Mouse (Mus musculus) brown adipose tissue, adult 24 weeks (tissue): Measurements from ENCODE around the gene Cfap99. TPM values are rescaled to one million over a fixed set of nuclear protein-coding genes. Genes with fewer than 3 reads are reported as not detected.

ENCODE experiments used
- H3K27ac ChIP-seq: fragments of 200-500 bp; replicated peaks from 2 replicates; pipeline ENCODE4 v1.5.1; 2012; ENCODE audit warnings: low read depth, mild to moderate bottlenecking, low read length
- H3K4me1 ChIP-seq: fragments of 200-500 bp; 2 replicates; pipeline ENCODE4 v1.6.1; 2012; ENCODE audit warnings: low read length, mixed read lengths; ENCODE audit not compliant: control insufficient read depth, insufficient read depth, insufficient read length
- H3K4me3 ChIP-seq: fragments of 200-500 bp; 2 replicates; pipeline ENCODE4 v1.5.1; 2012; ENCODE audit warnings: low read depth, mild to moderate bottlenecking, low read length, moderate library complexity; ENCODE audit not compliant: insufficient read depth
- polyA plus RNA-seq: library from polyadenylated mRNA; stranded (reverse); fragments of >200 nt; gene quantifications from 2 replicates; pipeline ENCODE4 v1.2.4, GENCODE M21; 2012; ENCODE audit not compliant: missing spikeins, insufficient read depth, insufficient read length

The Cfap99 gene
- polyA plus RNA-seq, 1 experiment, result not detected

DNA sequence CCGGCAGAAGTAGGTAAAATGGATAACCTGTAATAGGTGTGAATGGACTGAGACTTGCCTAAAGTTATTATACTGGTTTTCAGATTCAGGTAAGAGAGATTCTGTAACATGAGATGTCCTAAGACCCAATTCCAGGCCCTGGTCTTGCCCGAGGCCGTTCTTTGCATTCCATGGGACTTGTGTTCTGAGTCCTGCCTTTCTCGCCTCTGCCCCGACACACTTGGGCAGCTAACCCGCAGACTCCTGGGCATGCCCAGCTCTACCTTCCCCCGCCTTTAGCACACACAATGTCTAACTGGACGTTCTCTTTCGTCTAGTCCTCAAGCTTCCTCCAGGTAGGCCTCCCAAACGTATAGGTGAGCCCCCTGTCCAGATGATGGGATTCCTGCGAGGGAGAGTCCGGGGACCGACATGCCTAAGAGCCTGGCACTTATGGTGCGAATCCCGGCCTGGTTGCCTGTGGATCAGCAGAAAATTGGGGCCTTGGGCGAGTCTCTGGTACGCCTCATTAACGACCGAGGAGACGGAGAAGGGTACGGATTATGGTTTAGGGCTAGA is 47.2 kb downstream of the Cfap99 start:
- H3K4me1 ChIP-seq, result peaks cover 8% of the 10 kb centered on the region
- peak overlapping the region; percentile 85 for H3K4me3 ChIP-seq
- peak overlapping the region; percentile 98 for H3K27ac ChIP-seq

- peak within 1 kb of the TSS; percentile 98 for H3K27ac ChIP-seq
- H3K4me3 ChIP-seq, result peak within 1 kb of the TSS; percentile 95
- H3K4me1 ChIP-seq, result peaks cover 8% of the 10 kb centered on the region
Measured at GRCm38 (mm10) chr5:34336097-34336774, 47.8 kb downstream of the Cfap99 start, which contains the start of gene Rnf4. Gene Rnf4, plus strand, starts transcription at chr5:34336289.

DNA sequence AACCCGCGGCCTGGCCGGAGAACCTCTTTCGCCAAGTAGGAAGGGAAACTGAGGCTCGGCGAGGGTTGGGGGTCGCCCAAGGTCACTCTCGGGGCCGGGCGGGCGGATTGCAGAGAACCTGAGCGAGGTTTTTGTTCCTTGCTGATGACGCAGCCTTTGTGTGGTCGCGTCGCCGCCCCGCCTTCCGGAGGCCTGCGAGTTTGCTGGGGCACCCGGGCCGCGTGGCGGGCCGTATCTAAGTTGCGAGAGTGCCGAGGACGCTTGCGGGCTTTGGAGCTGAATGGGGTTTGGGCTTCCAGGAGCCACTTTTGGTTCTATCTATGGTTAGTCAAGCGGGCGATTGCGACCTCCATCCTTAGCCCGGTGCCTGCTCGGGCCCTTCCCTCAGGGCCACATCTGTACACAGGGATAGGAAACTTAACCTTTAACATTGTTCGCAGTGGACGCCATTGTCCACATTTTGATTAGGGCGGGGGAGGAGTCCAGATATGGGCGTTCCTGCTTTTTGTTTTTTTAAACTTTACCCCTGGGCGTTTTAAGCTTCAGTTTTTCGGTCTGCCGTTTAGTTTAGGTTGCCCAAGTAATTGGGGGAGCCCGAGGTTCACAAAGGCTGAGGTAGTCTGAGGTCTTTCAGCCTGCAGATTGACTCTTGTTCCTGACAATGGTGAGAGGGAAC is 48.5 kb downstream of the Cfap99 start:
- H3K4me3 ChIP-seq, result peak overlapping the region; percentile 95
- peaks cover 10% of the 10 kb centered on the region for H3K4me1 ChIP-seq
- peak overlapping the region; percentile 97 for H3K27ac ChIP-seq

DNA sequence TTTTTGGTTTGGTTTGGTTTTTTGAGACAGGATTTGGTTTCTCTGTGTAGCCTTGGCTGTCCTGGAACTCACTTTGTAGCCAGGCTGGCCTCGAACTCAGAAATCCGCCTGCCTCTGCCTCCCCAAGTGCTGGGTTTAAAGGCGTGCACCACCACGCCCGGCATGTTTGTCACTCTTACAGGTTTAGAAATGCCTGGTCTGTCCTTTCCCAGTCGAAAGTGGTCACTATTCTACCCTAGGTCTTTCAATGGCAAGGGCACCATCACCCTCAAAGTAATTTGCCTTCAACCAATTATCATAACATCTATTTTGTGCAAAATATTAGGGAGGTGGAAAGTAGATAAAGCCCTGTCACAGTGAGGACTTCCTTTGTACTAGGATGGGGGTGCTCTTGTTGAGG is 51.8 kb downstream of the Cfap99 start:
- H3K27ac ChIP-seq, result no peak overlapping the region

GRCm38 (mm10) chr5:34352084-34352631 is 63.8 kb downstream of the Cfap99 start:
- H3K27ac ChIP-seq, result no peak overlapping the region
- H3K4me3 ChIP-seq, result no peak overlapping the region
- H3K4me1 ChIP-seq, result no peaks in the 10 kb centered on the region

More for the DNA sequence above, 51.8 kb downstream of the Cfap99 start:
- H3K4me1 ChIP-seq, result peaks cover 10% of the 10 kb centered on the region
- H3K4me3 ChIP-seq, result no peak overlapping the region

DNA sequence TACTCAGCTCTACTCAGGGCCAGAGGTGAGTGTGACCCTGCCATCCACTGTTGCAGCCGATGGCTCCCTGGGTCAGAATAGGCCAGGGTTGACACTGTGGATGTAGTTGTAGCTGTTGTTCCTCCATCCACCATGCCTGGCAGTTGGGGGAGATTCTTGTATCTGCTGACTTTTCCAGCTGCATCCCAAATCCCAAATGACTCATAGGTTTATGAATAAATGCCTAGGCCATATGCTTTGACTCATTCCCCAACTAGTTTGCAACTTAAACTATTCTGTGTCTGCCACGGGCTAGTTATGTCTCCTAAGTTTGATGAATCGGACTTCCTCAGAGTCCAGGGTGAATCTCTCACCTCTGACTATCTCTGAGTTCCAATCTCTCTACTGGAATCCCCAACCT is 71.9 kb downstream of the Cfap99 start:
- no peaks in the 10 kb centered on the region for H3K4me1 ChIP-seq
- H3K4me3 ChIP-seq, result no peak overlapping the region
- no peak overlapping the region for H3K27ac ChIP-seq

DNA sequence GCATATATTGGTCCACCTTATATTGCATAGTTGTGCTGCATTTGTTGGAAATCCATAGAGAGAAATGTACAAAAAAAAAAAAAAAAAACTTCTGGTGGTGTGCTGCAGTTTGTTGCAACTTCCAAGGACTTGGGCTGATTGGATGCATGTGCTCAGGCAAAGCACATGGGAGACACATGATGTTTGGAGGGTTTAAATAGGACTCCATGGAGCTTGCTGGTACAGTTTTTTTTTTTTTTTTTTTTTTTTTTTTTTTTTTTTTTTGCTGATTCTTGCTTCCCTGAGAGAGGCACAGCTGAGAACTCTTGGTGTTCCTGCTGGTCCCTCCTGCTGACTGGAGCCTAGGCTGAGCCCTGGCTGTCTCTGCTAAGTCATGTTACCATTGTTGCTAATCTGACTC is 74.7 kb downstream of the Cfap99 start:
- no peaks in the 10 kb centered on the region for H3K4me1 ChIP-seq
- no peak overlapping the region for H3K4me3 ChIP-seq
- H3K27ac ChIP-seq, result no peak overlapping the region

- peak overlapping the region; percentile 96 for H3K27ac ChIP-seq
- peaks cover 11% of the 10 kb centered on the region; the same call in 1 of the 2 replicates for H3K4me1 ChIP-seq
- H3K4me3 ChIP-seq, result peak overlapping the region; percentile 82
Measured at GRCm38 (mm10) chr5:34368551-34369290, 80.3 kb downstream of the Cfap99 start.

DNA sequence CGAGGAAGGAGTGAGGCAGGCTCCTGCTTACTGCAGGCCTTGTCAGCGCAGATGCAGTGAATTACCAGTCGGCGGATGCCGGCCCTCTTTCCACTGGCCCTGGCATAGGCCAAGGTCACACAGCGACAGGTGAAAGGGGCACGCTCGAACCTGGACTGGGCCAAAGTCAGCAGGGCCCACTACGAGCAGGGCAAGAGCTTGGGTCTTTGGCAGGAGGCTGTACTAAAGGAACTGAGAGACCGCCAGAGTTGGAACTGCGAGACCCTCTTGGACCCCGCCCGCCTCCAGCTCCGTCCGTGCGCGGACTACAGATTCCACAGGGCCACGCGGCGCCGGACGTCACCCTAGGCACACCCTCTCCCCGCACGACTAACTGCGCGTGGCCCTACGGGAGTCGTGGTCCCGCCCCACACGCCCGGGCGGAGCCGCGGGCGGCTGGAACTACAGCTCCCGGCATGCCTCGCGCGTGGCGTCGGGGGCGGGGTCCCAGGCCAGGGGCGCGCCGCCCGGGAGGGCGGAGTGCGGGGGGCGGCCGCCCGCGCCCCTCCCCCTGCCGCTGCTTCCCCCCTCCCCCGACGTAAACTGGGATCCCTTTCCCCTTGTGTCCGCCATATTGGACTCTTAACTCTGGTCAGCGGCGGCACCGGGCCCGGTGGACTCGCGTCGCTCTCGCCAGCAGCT is 81.1 kb downstream of the Cfap99 start, which contains the start of gene Fam193a:
Gene Fam193a (plus strand): TSS at position 593 of the 681 bp plus-strand sequence.
- H3K27ac ChIP-seq, result peak within 1 kb of the TSS; percentile 96
- H3K4me1 ChIP-seq, result peaks cover 11% of the 10 kb centered on the region; the same call in 1 of the 2 replicates
- H3K4me3 ChIP-seq, result peak within 1 kb of the TSS; percentile 82

- Histone ChIP-seq H3K4me1 (peaks cover 13% of the 10 kb centered on the region; the same call in 1 of the 2 replicates), H3K4me3 (peak overlapping the region; percentile 82), H3K27ac (peak overlapping the region; percentile 39)
Measured at GRCm38 (mm10) chr5:34370022-34370823, 81.8 kb downstream of the Cfap99 start.

DNA sequence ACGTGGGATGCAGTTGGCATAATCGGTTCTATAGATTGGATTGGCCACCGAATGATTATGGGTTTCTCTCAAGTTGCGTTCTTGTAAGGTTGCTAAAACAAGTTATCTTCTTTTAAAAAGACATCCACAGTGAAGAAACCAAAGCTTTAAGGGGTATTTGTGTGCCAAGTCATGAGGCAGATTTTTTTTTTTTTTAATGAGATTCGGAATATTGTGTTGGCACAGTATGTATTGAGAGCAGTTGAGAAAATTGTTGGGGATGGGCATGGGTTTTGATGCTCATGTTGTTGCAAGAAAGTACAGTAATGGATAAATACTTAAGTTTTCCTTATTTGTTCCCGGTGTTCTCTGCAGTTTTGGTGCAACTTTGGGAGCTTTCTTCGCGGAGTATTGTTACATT is 82.4 kb downstream of the Cfap99 start:
- H3K27ac ChIP-seq, result peak overlapping the region; percentile 39
- peaks cover 13% of the 10 kb centered on the region; the same call in 1 of the 2 replicates for H3K4me1 ChIP-seq
- H3K4me3 ChIP-seq, result peak overlapping the region; percentile 82

DNA sequence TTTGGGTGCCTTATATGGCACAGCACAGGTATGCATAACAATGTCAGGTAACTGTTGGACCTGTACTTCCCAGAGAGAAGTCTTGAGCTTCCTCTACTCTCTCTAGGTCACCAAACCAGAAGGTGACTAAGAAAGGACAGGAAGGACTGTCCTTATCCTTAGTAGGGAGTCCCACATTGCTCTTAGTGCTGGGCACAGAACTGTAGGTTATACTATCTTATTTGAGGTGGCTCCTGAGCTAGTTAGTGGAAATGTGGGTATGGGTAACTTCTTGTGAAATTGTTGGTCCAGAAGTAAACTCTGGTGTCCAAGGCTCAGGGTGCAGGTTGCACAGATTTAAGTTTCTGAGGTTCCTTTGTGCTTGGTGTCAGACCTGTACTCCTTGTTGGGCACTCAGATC is 83.7 kb downstream of the Cfap99 start:
- peak overlapping the region; percentile 17; the same call in 1 of the 2 replicates for H3K4me3 ChIP-seq
- no peak overlapping the region for H3K27ac ChIP-seq
- H3K4me1 ChIP-seq, result peaks cover 15% of the 10 kb centered on the region

- Histone ChIP-seq H3K4me1 (peaks cover 15% of the 10 kb centered on the region), H3K4me3 (no peak overlapping the region), H3K27ac (no peak overlapping the region)
Measured at GRCm38 (mm10) chr5:34372541-34372940, 84.1 kb downstream of the Cfap99 start.
